Mouse (Mus musculus): ENCODE results near the gene Map2k7. TPM values are rescaled to one million over a fixed set of nuclear protein-coding genes. Genes with fewer than 3 reads are reported as not detected.

Map2k7 gene
- total and polyA plus RNA-seq, 3 experiments, result 25.8 to 115 TPM; not detected in 1

- Histone ChIP-seq H3K9me3 (replicated peaks; ENCODE audit: insufficient read depth, low read length) (no peaks in the 10 kb centered on the region), H3K36me3 (ENCODE audit: control insufficient read depth in 1 of 2, insufficient read depth in 2 of 2, low read length in 2 of 2) (peaks cover 3 to 4% of the 10 kb centered on the region in 2 experiments; a peak in 1 of 4 replicates), H3K9ac (ENCODE audit: control insufficient read depth, low read depth, low read length, poor library complexity, severe bottlenecking) (no peak within 1 kb of the TSS), H3K27me3 (ENCODE audit: control insufficient read depth in 1 of 2, insufficient read depth in 2 of 2, low read length in 2 of 2) (no peaks in the 10 kb centered on the region), H3K4me3 (ENCODE audit: control insufficient read depth in 1 of 2, insufficient read depth in 1 of 2, low read depth in 2 of 2, low read length in 2 of 2) (no peak within 1 kb of the TSS), H3K4me1 (ENCODE audit: control insufficient read depth in 1 of 2, insufficient read depth in 2 of 2, low read length in 2 of 2) (peaks cover 0 to 9% of the 10 kb centered on the region in 2 experiments; a peak in 2 of 4 replicates), H3K27ac (ENCODE audit: control insufficient read depth, low read depth, low read length) (no peak within 1 kb of the TSS), H3K79me2 (ENCODE audit: control insufficient read depth, insufficient read depth, low read length, poor library complexity) (peaks cover under 1% of the 10 kb centered on the region; the same call in 1 of the 2 replicates)
- TF ChIP-seq ELF1 (IDR thresholded peaks at IDR 0.05; ENCODE audit: low read depth, low read length) (no peak), KAT2A (conservative IDR thresholded peaks at IDR 0.05; ENCODE audit: low read depth, low read length) (no peak), MAFK (IDR thresholded peaks at IDR 0.05; ENCODE audit: borderline replicate concordance, low read depth, low read length) (no peak), SMC3 (IDR thresholded peaks at IDR 0.05; ENCODE audit: low read depth, low read length) (no peak), GATA1 (IDR thresholded peaks at IDR 0.05; ENCODE audit: low read depth, low read length) (no peak), RAD21 (IDR thresholded peaks at IDR 0.05; ENCODE audit: low read depth, low read length) (no peak), USF2 (IDR thresholded peaks at IDR 0.05; ENCODE audit: borderline replicate concordance in 1 of 2, insufficient read depth in 1 of 2, low read depth in 1 of 2, low read length in 2 of 2) (no peak), HCFC1 (IDR thresholded peaks at IDR 0.05; ENCODE audit: low read depth, low read length) (no peak), BHLHE40 (IDR thresholded peaks at IDR 0.05; ENCODE audit: borderline replicate concordance, low read depth, low read length) (no peak), EP300 (IDR thresholded peaks at IDR 0.05; ENCODE audit: low read depth in 1 of 2, low read length in 2 of 2) (no peak), ETS1 (IDR thresholded peaks at IDR 0.05; ENCODE audit: low read depth, low read length) (no peak), E2F4 (IDR thresholded peaks at IDR 0.05; ENCODE audit: borderline replicate concordance, low read depth, low read length) (no peak), POLR2AphosphoS2 (IDR thresholded peaks at IDR 0.05; ENCODE audit: low read length) (no peak)
- DNase-seq (ENCODE audit: low read depth, low spot score), result no peak
Measured at GRCm38 (mm10) chr8:4247951-4248540, 9.5 kb downstream of the Map2k7 start, which contains the start of gene Tgfbr3l. TSS of gene Tgfbr3l (plus strand) at chr8:4248214.

DNA sequence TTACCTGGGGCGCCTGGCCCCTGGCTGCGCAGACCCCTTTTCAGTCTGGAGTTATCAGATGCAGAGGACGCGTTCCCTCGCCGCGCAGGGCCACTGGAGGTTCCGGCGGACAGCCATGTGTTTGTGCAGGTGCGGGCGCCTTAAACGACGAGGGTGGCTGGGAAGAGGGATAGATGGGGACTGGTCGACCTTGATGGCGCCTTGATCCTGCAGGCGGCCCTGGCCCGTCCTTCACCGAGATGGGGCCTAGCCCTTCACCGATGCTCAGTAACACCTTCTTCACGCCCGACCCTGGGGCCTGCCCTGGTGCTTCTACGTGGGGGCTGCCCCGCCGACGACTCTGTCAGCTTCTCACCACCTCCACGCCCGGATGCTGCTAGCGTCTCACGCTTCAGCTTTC is 10.7 kb downstream of the Map2k7 start:
- Histone ChIP-seq H3K36me3 (ENCODE audit: control insufficient read depth in 1 of 2, insufficient read depth in 2 of 2, low read length in 2 of 2) (peaks cover 1 to 6% of the 10 kb centered on the region in 2 experiments; a peak in 3 of 4 replicates), H3K4me3 (ENCODE audit: control insufficient read depth in 1 of 2, insufficient read depth in 1 of 2, low read depth in 2 of 2, low read length in 2 of 2) (no peak overlapping the region), H3K79me2 (ENCODE audit: control insufficient read depth, insufficient read depth, low read length, poor library complexity) (peaks cover 1% of the 10 kb centered on the region), H3K27me3 (ENCODE audit: control insufficient read depth in 1 of 2, insufficient read depth in 2 of 2, low read length in 2 of 2) (no peaks in the 10 kb centered on the region), H3K4me1 (ENCODE audit: control insufficient read depth in 1 of 2, insufficient read depth in 2 of 2, low read length in 2 of 2) (peaks cover 0 to 15% of the 10 kb centered on the region in 2 experiments; a peak in 2 of 4 replicates), H3K9me3 (replicated peaks; ENCODE audit: insufficient read depth, low read length) (no peaks in the 10 kb centered on the region), H3K9ac (ENCODE audit: control insufficient read depth, low read depth, low read length, poor library complexity, severe bottlenecking) (no peak overlapping the region), H3K27ac (ENCODE audit: control insufficient read depth, low read depth, low read length) (no peak overlapping the region)
- no peak for DNase-seq (ENCODE audit: low read depth, low spot score)
- no peak for TF ChIP-seq NRF1 (IDR thresholded peaks at IDR 0.05; ENCODE audit: insufficient read depth, low read depth, low read length, poor library complexity, severe bottlenecking)
- no peak for TF ChIP-seq MXI1 (IDR thresholded peaks at IDR 0.05; ENCODE audit: low read depth, low read length)
- no peak for TF ChIP-seq TBP (IDR thresholded peaks at IDR 0.05; ENCODE audit: low read depth, low read length)
- no peak for TF ChIP-seq GABPA (IDR thresholded peaks at IDR 0.05; ENCODE audit: low read depth, low read length)
- TF ChIP-seq ELF1 (IDR thresholded peaks at IDR 0.05; ENCODE audit: low read depth, low read length), result no peak
- no peak for TF ChIP-seq TAL1 (IDR thresholded peaks at IDR 0.05; ENCODE audit: low read length)
- no peak for TF ChIP-seq KAT2A (conservative IDR thresholded peaks at IDR 0.05; ENCODE audit: low read depth, low read length)
- no peak; the same call in 1 of the 2 replicates for TF ChIP-seq POLR2AphosphoS2 (IDR thresholded peaks at IDR 0.05; ENCODE audit: low read length)
